Mouse (Mus musculus) myocyte (in vitro differentiated cells): ENCODE results near the gene Olfr698.

Experiments used
- MAX ChIP-seq: IDR thresholded peaks from one replicate; pipeline ENCODE4 v1.6.1; 2011; ENCODE audit warnings: low read depth, mild to moderate bottlenecking, control low read depth
- POLR2A ChIP-seq: IDR thresholded peaks from one replicate; pipeline ENCODE4 v1.6.1; 2011; ENCODE audit warnings: low read depth, mild to moderate bottlenecking, control low read depth, moderate library complexity; ENCODE audit not compliant: insufficient read length
- TCF12 ChIP-seq: IDR thresholded peaks from one replicate; pipeline ENCODE4 v1.6.1; 2011; ENCODE audit warnings: mild to moderate bottlenecking, control low read depth; ENCODE audit not compliant: poor library complexity, insufficient read depth, severe bottlenecking

DNA sequence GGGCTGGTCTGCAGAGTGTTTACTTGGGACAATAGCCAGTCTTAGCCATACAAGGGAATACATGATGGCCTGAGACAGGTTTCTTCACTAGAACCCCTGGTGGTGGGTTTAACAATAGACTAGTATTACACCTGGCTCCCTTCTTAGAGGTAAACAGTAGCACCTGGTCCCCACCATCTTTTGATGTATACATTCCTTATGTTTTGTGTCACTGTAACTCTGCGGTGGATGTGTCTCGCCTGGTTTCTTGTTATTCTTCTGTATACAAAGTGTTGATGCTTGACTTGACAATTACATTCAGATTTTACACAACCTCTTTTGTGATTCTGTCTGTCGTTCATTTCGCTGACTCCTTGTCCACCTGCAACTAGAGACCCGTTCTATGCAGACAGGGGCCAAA is 9.4 kb downstream of the Olfr698 start:
- TF ChIP-seq POLR2A (no peak), TCF12 (no peak), MAX (no peak)
